Mouse (Mus musculus) intestine, embryonic 14.5 days (tissue): ENCODE results near the gene Galnt7. TPM values are rescaled to one million over a fixed set of nuclear protein-coding genes. Genes with fewer than 3 reads are reported as not detected.

ENCODE experiments used
- ATAC-seq: fragments of 200-750 bp; cut with Nextera tagmentation; replicated peaks from 2 replicates; pipeline ENCODE4 v1.8.0; 2017; ENCODE audit warnings: low read depth, moderate number of reproducible peaks, moderate TSS enrichment, moderate library complexity; ENCODE audit not compliant: low FRiP score, low TSS enrichment
- DNase-seq: peaks from one replicate; pipeline ENCODE4 v3.0.0-alpha.2; 2018; ENCODE audit warnings: low spot score
- H3K27ac ChIP-seq: fragments of 300-500 bp; sonication (generic); 2 replicates; pipeline ENCODE4 v1.5.1; 2014; ENCODE audit warnings: low read depth, mild to moderate bottlenecking, control low read depth
- H3K27me3 ChIP-seq: fragments of 300-500 bp; sonication (generic); replicated peaks from 2 replicates; pipeline ENCODE4 v1.6.1; 2014; ENCODE audit warnings: low read length, control low read depth; ENCODE audit not compliant: control insufficient read depth, insufficient read depth
- H3K36me3 ChIP-seq: fragments of 300-500 bp; sonication (generic); 2 replicates; pipeline ENCODE4 v1.6.1; 2014; ENCODE audit warnings: low read length, control low read depth; ENCODE audit not compliant: control insufficient read depth, insufficient read depth
- H3K4me1 ChIP-seq: fragments of 300-500 bp; sonication (generic); replicated peaks from 2 replicates; pipeline ENCODE4 v1.6.1; 2014; ENCODE audit warnings: low read length, control low read depth, mixed read lengths; ENCODE audit not compliant: control insufficient read depth, insufficient read depth
- H3K4me2 ChIP-seq: fragments of 300-500 bp; sonication (generic); 2 replicates; pipeline ENCODE4 v1.6.1; 2014; ENCODE audit warnings: low read length
- H3K4me3 ChIP-seq: fragments of 300-500 bp; sonication (generic); 2 replicates; pipeline ENCODE4 v1.5.1; 2014; ENCODE audit warnings: low read depth, low read length, control low read depth, mixed read lengths
- H3K9ac ChIP-seq: fragments of 300-500 bp; sonication (generic); 2 replicates; pipeline ENCODE4 v1.6.1; 2014; ENCODE audit warnings: mild to moderate bottlenecking, low read length
- H3K9me3 ChIP-seq: fragments of 300-500 bp; sonication (generic); 2 replicates; pipeline ENCODE4 v1.6.1; 2016; ENCODE audit warnings: low read length, control low read depth; ENCODE audit not compliant: control insufficient read depth
- WGBS: fragments of 180-500 bp; shearing (Covaris S2); extraction: QIAGEN DNeasy Blood & Tissue Kit; methylation state at CpG from one replicate; pipeline ENCODE4 v1.1.7; 2014; 5-methylcytosine and 5-hydroxymethylcytosine counted together
- polyA plus RNA-seq: library from polyadenylated mRNA; unstranded; fragments of >200 nt; fragmentation: Nextera tagmentation; extraction: Ambion mirVana; gene quantifications from 2 replicates; pipeline ENCODE4 v1.2.1, GENCODE M21; 2014

Galnt7 gene
- polyA plus RNA-seq, 1 experiment from 2014 or later, result 26.4 TPM

GRCm38 (mm10) chr8:57569400-57569795 is 83.4 kb downstream of the Galnt7 start:
- Histone ChIP-seq H3K4me2 (no peak overlapping the region), H3K9ac (no peak overlapping the region), H3K4me1 (no peaks in the 10 kb centered on the region), H3K27me3 (no peaks in the 10 kb centered on the region), H3K4me3 (no peak overlapping the region), H3K27ac (no peak overlapping the region), H3K36me3 (no peaks in the 10 kb centered on the region), H3K9me3 (no peaks in the 10 kb centered on the region)
- DNase-seq, result no peak
- WGBS, result 44% methylated on average over 11 of the region's 11 CpGs
- no peak for ATAC-seq

GRCm38 (mm10) chr8:57568633-57569399 is 84.0 kb downstream of the Galnt7 start:
- H3K9me3 ChIP-seq, result no peaks in the 10 kb centered on the region
- no peak overlapping the region for H3K27ac ChIP-seq
- 86% methylated on average over 18 of the region's 18 CpGs for WGBS
- H3K4me2 ChIP-seq, result no peak overlapping the region
- ATAC-seq (no peak), DNase-seq (no peak)
- H3K9ac ChIP-seq, result no peak overlapping the region
- H3K4me3 ChIP-seq, result no peak overlapping the region
- H3K27me3 ChIP-seq, result no peaks in the 10 kb centered on the region
- H3K36me3 ChIP-seq, result no peaks in the 10 kb centered on the region
- no peaks in the 10 kb centered on the region for H3K4me1 ChIP-seq

DNA sequence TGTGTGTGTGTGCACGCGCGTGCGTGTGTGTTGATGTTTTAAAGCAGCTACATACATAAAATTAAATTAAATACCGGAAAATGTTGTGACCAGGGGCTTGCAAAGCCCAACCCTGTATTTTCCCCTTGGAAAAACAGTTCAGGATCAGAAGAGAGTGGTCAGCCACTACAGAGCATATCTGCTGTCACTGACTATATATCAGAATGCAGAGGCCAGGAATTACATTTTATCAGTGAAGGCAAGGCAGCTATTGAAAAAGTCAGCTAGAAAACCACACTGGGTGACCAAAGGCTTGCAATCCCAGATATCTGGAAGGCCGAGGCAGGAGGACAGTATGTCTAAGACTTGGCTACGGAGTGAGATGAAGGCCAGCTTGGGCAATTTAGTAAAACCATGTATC is 84.8 kb downstream of the Galnt7 start:
- no peaks in the 10 kb centered on the region for H3K36me3 ChIP-seq
- no peak overlapping the region for H3K4me2 ChIP-seq
- no peak for ATAC-seq
- H3K9me3 ChIP-seq, result no peaks in the 10 kb centered on the region
- H3K27ac ChIP-seq, result no peak overlapping the region
- 90% methylated on average over 7 of the region's 7 CpGs for WGBS
- no peak for DNase-seq
- H3K4me3 ChIP-seq, result no peak overlapping the region
- no peak overlapping the region for H3K9ac ChIP-seq
- no peaks in the 10 kb centered on the region for H3K4me1 ChIP-seq
- H3K27me3 ChIP-seq, result no peaks in the 10 kb centered on the region

DNA sequence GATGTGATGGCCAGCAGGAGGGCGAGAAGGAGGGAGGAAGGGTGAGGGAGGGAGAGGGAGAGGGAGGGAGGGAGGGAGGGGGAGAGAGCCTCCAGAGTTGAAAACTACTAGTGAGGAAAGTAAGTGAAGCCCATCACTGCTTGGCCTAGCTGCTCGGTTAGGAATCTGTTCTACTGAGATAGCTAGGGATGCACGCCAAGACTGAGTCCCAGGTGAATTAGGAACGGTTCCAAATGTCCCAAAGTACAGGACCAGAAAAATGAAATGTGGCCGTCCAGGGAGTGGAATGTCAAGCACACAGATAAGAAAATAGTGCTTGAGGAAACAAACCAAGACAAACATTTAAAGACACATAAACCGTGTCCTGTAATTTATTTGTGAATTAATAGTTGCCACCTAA is 87.8 kb downstream of the Galnt7 start:
- no peak overlapping the region for H3K4me2 ChIP-seq
- no peaks in the 10 kb centered on the region for H3K27me3 ChIP-seq
- DNase-seq (no peak), ATAC-seq (no peak)
- no peaks in the 10 kb centered on the region for H3K4me1 ChIP-seq
- no peaks in the 10 kb centered on the region for H3K9me3 ChIP-seq
- WGBS, result 85% methylated on average over 6 of the region's 6 CpGs
- H3K27ac ChIP-seq, result no peak overlapping the region
- no peak overlapping the region for H3K9ac ChIP-seq
- no peak overlapping the region for H3K4me3 ChIP-seq
- no peaks in the 10 kb centered on the region for H3K36me3 ChIP-seq

DNA sequence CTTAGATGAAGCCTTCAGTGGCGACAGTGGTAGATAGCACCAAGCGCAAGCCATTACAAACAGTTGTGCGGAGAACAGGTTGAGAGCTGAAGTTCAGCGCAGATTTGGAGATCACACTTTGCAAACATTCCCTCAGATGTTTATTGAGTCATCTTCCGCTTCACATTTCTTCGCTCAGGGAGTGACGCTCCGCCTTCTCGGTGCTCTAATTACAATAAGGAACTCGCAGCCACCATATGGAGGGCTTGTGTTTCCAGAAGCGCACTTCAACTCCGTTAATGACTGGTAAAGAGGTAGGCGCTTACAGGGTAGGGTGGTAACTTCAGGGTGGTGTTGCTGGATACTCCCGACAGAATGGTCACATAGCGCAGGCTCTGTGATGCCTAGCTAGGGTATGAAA is 89.1 kb downstream of the Galnt7 start:
- H3K4me1 ChIP-seq, result no peaks in the 10 kb centered on the region
- H3K27ac ChIP-seq, result no peak overlapping the region
- H3K9me3 ChIP-seq, result no peaks in the 10 kb centered on the region
- H3K4me2 ChIP-seq, result no peak overlapping the region
- no peaks in the 10 kb centered on the region for H3K36me3 ChIP-seq
- H3K4me3 ChIP-seq, result no peak overlapping the region
- ATAC-seq (no peak), DNase-seq (no peak)
- H3K27me3 ChIP-seq, result no peaks in the 10 kb centered on the region
- 85% methylated on average over 15 of the region's 15 CpGs for WGBS
- H3K9ac ChIP-seq, result no peak overlapping the region

GRCm38 (mm10) chr8:57562741-57563140 is 90.1 kb downstream of the Galnt7 start:
- Histone ChIP-seq H3K4me2 (no peak overlapping the region), H3K4me1 (no peaks in the 10 kb centered on the region), H3K9ac (no peak overlapping the region), H3K4me3 (no peak overlapping the region), H3K27ac (no peak overlapping the region), H3K36me3 (no peaks in the 10 kb centered on the region), H3K27me3 (no peaks in the 10 kb centered on the region), H3K9me3 (no peaks in the 10 kb centered on the region)
- DNase-seq, result no peak
- WGBS, result 80% methylated on average over 3 of the region's 3 CpGs
- ATAC-seq, result no peak

GRCm38 (mm10) chr8:57560926-57561325 is 91.9 kb downstream of the Galnt7 start:
- no peaks in the 10 kb centered on the region for H3K27me3 ChIP-seq
- 84% methylated on average over 9 of the region's 9 CpGs for WGBS

GRCm38 (mm10) chr8:57552102-57553032 is 100.5 kb downstream of the Galnt7 start:
- no peak for ATAC-seq
- WGBS, result 86% methylated on average over 14 of the region's 14 CpGs
- H3K4me3 ChIP-seq, result no peak overlapping the region

More at GRCm38 (mm10) chr8:57560926-57561325, 91.9 kb downstream of the Galnt7 start:
- H3K4me2 ChIP-seq, result no peak overlapping the region
- no peak overlapping the region for H3K27ac ChIP-seq
- DNase-seq, result no peak
- H3K36me3 ChIP-seq, result no peaks in the 10 kb centered on the region
- H3K9ac ChIP-seq, result no peak overlapping the region
- ATAC-seq, result no peak
- no peak overlapping the region for H3K4me3 ChIP-seq
- no peaks in the 10 kb centered on the region for H3K9me3 ChIP-seq
- H3K4me1 ChIP-seq, result no peaks in the 10 kb centered on the region

More at GRCm38 (mm10) chr8:57552102-57553032, 100.5 kb downstream of the Galnt7 start:
- Histone ChIP-seq H3K27ac (no peak overlapping the region), H3K9me3 (no peaks in the 10 kb centered on the region), H3K36me3 (no peaks in the 10 kb centered on the region), H3K9ac (no peak overlapping the region), H3K27me3 (no peaks in the 10 kb centered on the region), H3K4me2 (no peak overlapping the region), H3K4me1 (no peaks in the 10 kb centered on the region)
- no peak for DNase-seq
